Mouse (Mus musculus) heart, postnatal 10 days (tissue): ENCODE data around the gene Dlg1. TPM values are rescaled to one million over a fixed set of nuclear protein-coding genes. Genes with fewer than 3 reads are reported as not detected.

Experiments used
- DNase-seq, 2 experiments: peaks; one replicate each; pipeline ENCODE4 v3.0.0; 2021
- intact Hi-C: fragments of 180-260 bp; cut with DNase I; formaldehyde crosslinking; loops from one replicate; pipeline ENCODE4 v1.15.1; 2025
- total RNA-seq, 2 experiments: library from RNA; stranded (reverse); gene quantifications; 2 replicates each; pipeline ENCODE4 v1.2.3; 2021

Dlg1 gene
- total RNA-seq, 2 experiments from 2014 or later: 39.5 to 41.6 TPM

GRCm38 (mm10) chr16:31654021-31654420 is 9.2 kb upstream of the Dlg1 start:
- intact Hi-C loops: no loop called here
- DNase-seq: no peak

- intact Hi-C loops: no loop called here
- no peak for DNase-seq
Measured at GRCm38 (mm10) chr16:31655531-31655930, 7.7 kb upstream of the Dlg1 start.

GRCm38 (mm10) chr16:31657502-31657901 is 5.7 kb upstream of the Dlg1 start:
- intact Hi-C loops: no loop called here

GRCm38 (mm10) chr16:31658539-31659334 is 4.5 kb upstream of the Dlg1 start:
- no peak for DNase-seq
- intact Hi-C loops: no loop called here

More at GRCm38 (mm10) chr16:31657502-31657901, 5.7 kb upstream of the Dlg1 start:
- DNase-seq: no peak

- no peak for DNase-seq
- intact Hi-C loops: no loop called here
Measured at GRCm38 (mm10) chr16:31659453-31659852, 3.8 kb upstream of the Dlg1 start.

- no peak for DNase-seq
- intact Hi-C loops: loop anchor here (5.0 kb wide), 1 partner anchor 70 kb away; no protein-coding TSS in a partner anchor
Measured at GRCm38 (mm10) chr16:31662556-31663378, 476 bp upstream of the Dlg1 start.

- intact Hi-C loops: loop anchor here (2.0 to 5.0 kb wide), 2 partner anchors 72 to 205 kb away; no protein-coding TSS in a partner anchor
- DNase-seq: no peak
Measured at GRCm38 (mm10) chr16:31664287-31664597, 999 bp downstream of the Dlg1 start.

- no peak for DNase-seq
- intact Hi-C loops: no loop called here
Measured at GRCm38 (mm10) chr16:31672202-31672601, 9.0 kb downstream of the Dlg1 start.

GRCm38 (mm10) chr16:31677463-31677862 is 14.2 kb downstream of the Dlg1 start:
- intact Hi-C loops: no loop called here
- DNase-seq: no peak

GRCm38 (mm10) chr16:31682291-31682690 is 19.0 kb downstream of the Dlg1 start:
- DNase-seq: no peak
- intact Hi-C loops: no loop called here

- intact Hi-C loops: no loop called here
- DNase-seq: peak; percentile 45 to 50
Measured at GRCm38 (mm10) chr16:31683670-31684430, 20.6 kb downstream of the Dlg1 start.

- intact Hi-C loops: no loop called here
- DNase-seq: no peak
Measured at GRCm38 (mm10) chr16:31684771-31685170, 21.5 kb downstream of the Dlg1 start.

GRCm38 (mm10) chr16:31687766-31688165 is 24.5 kb downstream of the Dlg1 start:
- DNase-seq: no peak

GRCm38 (mm10) chr16:31695286-31696020 is 32.2 kb downstream of the Dlg1 start:
- DNase-seq: peak in 1 of 2 experiments; percentile 15
- intact Hi-C loops: no loop called here

More at GRCm38 (mm10) chr16:31687766-31688165, 24.5 kb downstream of the Dlg1 start:
- intact Hi-C loops: no loop called here

- intact Hi-C loops: no loop called here
- DNase-seq: no peak
Measured at GRCm38 (mm10) chr16:31696367-31696766, 33.1 kb downstream of the Dlg1 start.

- DNase-seq: no peak
- intact Hi-C loops: no loop called here
Measured at GRCm38 (mm10) chr16:31697341-31697740, 34.1 kb downstream of the Dlg1 start.

GRCm38 (mm10) chr16:31705213-31705612 is 42.0 kb downstream of the Dlg1 start:
- DNase-seq: no peak
- intact Hi-C loops: loop anchor here (2.0 to 5.0 kb wide), 2 partner anchors 173 to 246 kb away; no protein-coding TSS in a partner anchor

- intact Hi-C loops: loop anchor here (2.0 to 5.0 kb wide), 2 partner anchors 174 to 247 kb away; no protein-coding TSS in a partner anchor
- no peak for DNase-seq
Measured at GRCm38 (mm10) chr16:31705904-31706303, 42.7 kb downstream of the Dlg1 start.

- no peak for DNase-seq
- intact Hi-C loops: loop anchor here (5.0 kb wide), 1 partner anchor 175 kb away; no protein-coding TSS in a partner anchor
Measured at GRCm38 (mm10) chr16:31707326-31707725, 44.1 kb downstream of the Dlg1 start.

- intact Hi-C loops: no loop called here
- DNase-seq: no peak
Measured at GRCm38 (mm10) chr16:31722991-31723390, 59.7 kb downstream of the Dlg1 start.
